Mouse (Mus musculus) cortical plate, adult 2 months (tissue): ENCODE data around the gene Appl2.

Experiments
- CTCF ChIP-seq: fragments of 200-500 bp; IDR thresholded peaks from 2 replicates; pipeline ENCODE4 v1.5.1; 2011; ENCODE audit warnings: mild to moderate bottlenecking, control low read depth, low read length; ENCODE audit not compliant: insufficient read depth; ENCODE audit errors: extremely low read depth
- POLR2A ChIP-seq: fragments of 200-500 bp; IDR thresholded peaks from 2 replicates; pipeline ENCODE4 v1.6.1; 2011; ENCODE audit warnings: mild to moderate bottlenecking, low read length, control low read depth; ENCODE audit not compliant: insufficient read depth; ENCODE audit errors: extremely low read depth

GRCm38 (mm10) chr10:83634461-83634860 is 14.1 kb downstream of the Appl2 start:
- TF ChIP-seq CTCF = no peak
- TF ChIP-seq POLR2A = no peak
